16 mouse cellular contexts compared by ENCODE assay signal in genomic region chr6:72369557-72369956, GRCm38 (mm10). TPM values are rescaled to one million over a fixed set of nuclear protein-coding genes. Genes with fewer than 3 reads are reported as not detected.
DNase-seq lines count a peak whose midpoint lies in the region; ATAC-seq and TF ChIP-seq lines count a peak whose summit lies in the region.
"Had no signal": no experiment of that assay in that cellular context is flagged by ENCODE, and none has a peak within 500 bp of the region (broad histone marks: within the 10 kb centered on the region; RNA-seq: fewer than 3 reads in every experiment).

No protein-coding gene starts in this region.

- no peak overlapping the region for H3K27ac ChIP-seq in kidney, adult 2 months (ENCODE audit: insufficient read depth, low read depth, low read length)
- H3K27ac ChIP-seq in kidney, embryonic 14.5 days (ENCODE audit: low read depth, low read length): no peak overlapping the region
- H3K27ac ChIP-seq in testis, adult 2 months (ENCODE audit: control insufficient read depth, insufficient read depth, low read depth, low read length): peak overlapping the region; percentile 28
- no peak overlapping the region for H3K27ac ChIP-seq in limb, embryonic 10.5 days
- H3K27ac ChIP-seq: hindbrain, embryonic 12.5 days had no signal

- H3K4me3 ChIP-seq in kidney, adult 2 months (ENCODE audit: insufficient read depth, low read depth, low read length): no peak overlapping the region
- no peak overlapping the region for H3K4me3 ChIP-seq in kidney, embryonic 14.5 days (ENCODE audit: low read length)
- peak overlapping the region; percentile 41 for H3K4me3 ChIP-seq in testis, adult 2 months (ENCODE audit: control insufficient read depth, low read depth, low read length)
- H3K4me3 ChIP-seq in limb, embryonic 10.5 days: no peak overlapping the region
- H3K4me3 ChIP-seq: gastrocnemius, adult 2 months; hindbrain, embryonic 12.5 days; lung, embryonic 15.5 days had no signal

- H3K36me3 ChIP-seq in kidney, adult 2 months (ENCODE audit: control insufficient read depth, insufficient read depth, low read length): no peaks in the 10 kb centered on the region
- no peaks in the 10 kb centered on the region for H3K36me3 ChIP-seq in kidney, embryonic 14.5 days (ENCODE audit: control insufficient read depth, insufficient read depth, low read length)
- H3K36me3 ChIP-seq in testis, adult 2 months (ENCODE audit: control insufficient read depth, insufficient read depth, low read length): peaks cover 2% of the 10 kb centered on the region; the same call in 1 of the 2 replicates
- no peaks in the 10 kb centered on the region for H3K36me3 ChIP-seq in limb, embryonic 10.5 days
- H3K36me3 ChIP-seq: hindbrain, embryonic 12.5 days; lung, embryonic 15.5 days had no signal

- no peak overlapping the region for H3K9ac ChIP-seq in kidney, embryonic 14.5 days (ENCODE audit: low read depth, low read length)
- H3K9ac ChIP-seq: hindbrain, embryonic 12.5 days; lung, embryonic 15.5 days had no signal

- H3K27me3 ChIP-seq in kidney, adult 2 months (replicated peaks; ENCODE audit: control insufficient read depth, insufficient read depth, low read length): no peaks in the 10 kb centered on the region
- no peaks in the 10 kb centered on the region for H3K27me3 ChIP-seq in kidney, embryonic 14.5 days (ENCODE audit: control insufficient read depth, insufficient read depth, low read length)
- H3K27me3 ChIP-seq in testis, adult 2 months (ENCODE audit: control insufficient read depth, insufficient read depth, low read length): no peaks in the 10 kb centered on the region
- H3K27me3 ChIP-seq in limb, embryonic 10.5 days (ENCODE audit: low read depth, poor library complexity, severe bottlenecking): no peaks in the 10 kb centered on the region
- H3K27me3 ChIP-seq: hindbrain, embryonic 12.5 days; lung, embryonic 15.5 days had no signal

- 90% methylated on average over 4 of the region's 4 CpGs for WGBS in kidney, adult 2 months
- WGBS in kidney, embryonic 14.5 days: 87% methylated on average over 4 of the region's 4 CpGs
- WGBS in limb, embryonic 10.5 days: 82% methylated on average over 4 of the region's 4 CpGs

- H3K4me1 ChIP-seq in kidney, adult 2 months (ENCODE audit: control insufficient read depth, insufficient read depth, low read length): peaks cover 12% of the 10 kb centered on the region
- no peaks in the 10 kb centered on the region for H3K4me1 ChIP-seq in kidney, embryonic 14.5 days (ENCODE audit: control insufficient read depth, insufficient read depth, low read length)
- peaks cover 23% of the 10 kb centered on the region for H3K4me1 ChIP-seq in testis, adult 2 months (ENCODE audit: control insufficient read depth, insufficient read depth, low read length)
- peaks cover 16% of the 10 kb centered on the region; the same call in 1 of the 2 replicates for H3K4me1 ChIP-seq in limb, embryonic 10.5 days

- no peak for TF ChIP-seq POLR2A in kidney, adult 2 months (IDR thresholded peaks at IDR 0.05; ENCODE audit: low read depth, low read length)
- TF ChIP-seq POLR2A in testis, adult 2 months (IDR thresholded peaks at IDR 0.05; ENCODE audit: control insufficient read depth, low read depth, low read length): no peak

- ATAC-seq in kidney, embryonic 14.5 days (ENCODE audit: low FRiP score, low TSS enrichment): no peak
- ATAC-seq in erythroblast, adult 5-6 weeks (replicated peaks; ENCODE audit: low FRiP score, poor library complexity, severe bottlenecking): 0 out of 2 replicates have a peak, but pooled peaks have one; percentile 41

- H3K4me2 ChIP-seq in kidney, embryonic 14.5 days (replicated peaks; ENCODE audit: low read depth, low read length): no peak overlapping the region
- H3K4me2 ChIP-seq: heart, embryonic 11.5 days; hindbrain, embryonic 12.5 days; lung, embryonic 15.5 days; midbrain, embryonic 11.5 days had no signal

- TF ChIP-seq CTCF in kidney, adult 2 months (conservative IDR thresholded peaks at IDR 0.05; ENCODE audit: insufficient read depth, insufficient read length, low read depth, low read length): peak; percentile 29
- no peak; the same call in 1 of the 2 replicates for TF ChIP-seq CTCF in testis, adult 2 months (IDR thresholded peaks at IDR 0.05; ENCODE audit: control insufficient read depth, insufficient read depth, insufficient replicate concordance, low read depth, low read length)

- DNase-seq in kidney, adult 2 months: no peak
- DNase-seq in testis, postnatal 10 days (ENCODE audit: low spot score): no peak
- DNase-seq in thymus, postnatal 14 days: no peak
- no peak for DNase-seq in limb, embryonic 10.5 days (ENCODE audit: low spot score)
- DNase-seq: cerebellum, adult 18-20 months; embryo, embryonic 11 days; gastrocnemius, adult 2 months; layer of hippocampus, adult 9-11 months; left cerebral cortex, postnatal 4 days had no signal

- no peaks in the 10 kb centered on the region for H3K9me3 ChIP-seq in kidney, embryonic 14.5 days (ENCODE audit: control insufficient read depth, low read length)
- no peaks in the 10 kb centered on the region for H3K9me3 ChIP-seq in limb, embryonic 10.5 days (replicated peaks)
- H3K9me3 ChIP-seq: hindbrain, embryonic 12.5 days; lung, embryonic 15.5 days had no signal

RNA-seq across cellular contexts. Expression of gene Rnf181, which starts 2.8 kb away (rescaled TPM):
- polyA plus RNA-seq in kidney, adult 2 months (2012; rRNA removed): 176 and 192 TPM in 2 replicates
- polyA plus RNA-seq in kidney, embryonic 14.5 days (2014; fragmentation: Nextera tagmentation; extraction: Ambion mirVana): 103 and 106 TPM in 2 replicates
- 284 and 298 TPM in 2 replicates for polyA plus RNA-seq in testis, adult 2 months (2012; rRNA removed)
- 37.1 and 51.6 TPM in 2 replicates for total RNA-seq in erythroblast, adult 5-6 weeks (2015; ENCODE audit: low replicate concordance)
- 44.0 and 47.3 TPM in 2 replicates for total RNA-seq in erythroblast, adult 5-6 weeks (2017; ENCODE audit: low replicate concordance)
- polyA plus RNA-seq in limb, embryonic 10.5 days (2016; fragmentation: Nextera tagmentation; extraction: Ambion mirVana): 109 TPM in 2 replicates

RNA-seq across cellular contexts. Expression of gene Vamp5, which starts 10.7 kb away (rescaled TPM):
- polyA plus RNA-seq in kidney, adult 2 months (2012; rRNA removed): 48.7 and 60.1 TPM in 2 replicates
- polyA plus RNA-seq in kidney, embryonic 14.5 days (2014; fragmentation: Nextera tagmentation; extraction: Ambion mirVana): 32.1 and 38.4 TPM in 2 replicates
- polyA plus RNA-seq in testis, adult 2 months (2012; rRNA removed): 25.8 and 26.6 TPM in 2 replicates
- 55.7 and 57.1 TPM in 2 replicates for total RNA-seq in erythroblast, adult 5-6 weeks (2015; ENCODE audit: low replicate concordance)
- total RNA-seq in erythroblast, adult 5-6 weeks (2017; ENCODE audit: low replicate concordance): 9.5 and 21.2 TPM in 2 replicates
- 19.1 and 19.7 TPM in 2 replicates for polyA plus RNA-seq in limb, embryonic 10.5 days (2016; fragmentation: Nextera tagmentation; extraction: Ambion mirVana)

RNA-seq across cellular contexts. Expression of gene Tmem150a, which starts 14.3 kb away (rescaled TPM):
- polyA plus RNA-seq in kidney, adult 2 months (2012; rRNA removed): 171 and 189 TPM in 2 replicates
- polyA plus RNA-seq in kidney, embryonic 14.5 days (2014; fragmentation: Nextera tagmentation; extraction: Ambion mirVana): 18.3 and 18.7 TPM in 2 replicates
- 6.6 and 8.7 TPM in 2 replicates for polyA plus RNA-seq in testis, adult 2 months (2012; rRNA removed)
- 1.5 TPM in 1 of 2 replicates, not detected in the other for total RNA-seq in erythroblast, adult 5-6 weeks (2015; ENCODE audit: low replicate concordance)
- 1.4 TPM in 1 of 2 replicates, not detected in the other for total RNA-seq in erythroblast, adult 5-6 weeks (2017; ENCODE audit: low replicate concordance)
- 9.9 and 10.3 TPM in 2 replicates for polyA plus RNA-seq in limb, embryonic 10.5 days (2016; fragmentation: Nextera tagmentation; extraction: Ambion mirVana)

RNA-seq across cellular contexts. Expression of gene Vamp8, which starts 20.9 kb away (rescaled TPM):
- polyA plus RNA-seq in kidney, adult 2 months (2012; rRNA removed): 368 and 453 TPM in 2 replicates
- 114 and 143 TPM in 2 replicates for polyA plus RNA-seq in kidney, embryonic 14.5 days (2014; fragmentation: Nextera tagmentation; extraction: Ambion mirVana)
- 14.8 and 16.0 TPM in 2 replicates for polyA plus RNA-seq in testis, adult 2 months (2012; rRNA removed)
- total RNA-seq in erythroblast, adult 5-6 weeks (2015; ENCODE audit: low replicate concordance): 68.5 and 70.1 TPM in 2 replicates
- 91.4 and 102 TPM in 2 replicates for total RNA-seq in erythroblast, adult 5-6 weeks (2017; ENCODE audit: low replicate concordance)
- 67.5 and 81.7 TPM in 2 replicates for polyA plus RNA-seq in limb, embryonic 10.5 days (2016; fragmentation: Nextera tagmentation; extraction: Ambion mirVana)

RNA-seq across cellular contexts. Expression of gene 0610030E20Rik, which starts 22.4 kb away (rescaled TPM):
- 15.1 and 15.2 TPM in 2 replicates for polyA plus RNA-seq in kidney, adult 2 months (2012; rRNA removed)
- polyA plus RNA-seq in kidney, embryonic 14.5 days (2014; fragmentation: Nextera tagmentation; extraction: Ambion mirVana): 26.7 and 29.8 TPM in 2 replicates
- polyA plus RNA-seq in testis, adult 2 months (2012; rRNA removed): 19.6 and 21.5 TPM in 2 replicates
- 9.2 and 11.5 TPM in 2 replicates for total RNA-seq in erythroblast, adult 5-6 weeks (2015; ENCODE audit: low replicate concordance)
- 8.8 and 15.0 TPM in 2 replicates for total RNA-seq in erythroblast, adult 5-6 weeks (2017; ENCODE audit: low replicate concordance)
- 24.3 and 27.3 TPM in 2 replicates for polyA plus RNA-seq in limb, embryonic 10.5 days (2016; fragmentation: Nextera tagmentation; extraction: Ambion mirVana)
